ENCODE assay signal across 8 mouse cellular contexts in genomic region chr3:88553525-88553879, GRCm38 (mm10). TPM values are rescaled to one million over a fixed set of nuclear protein-coding genes. Genes with fewer than 3 reads are reported as not detected.
DNase-seq lines count a peak whose midpoint lies in the region; ATAC-seq and TF ChIP-seq lines count a peak whose summit lies in the region.

Gene Ubqln4, plus strand, starts transcription at chr3:88553758.

- peak; percentile 84 for DNase-seq in 3T3-L1 (ENCODE audit: low read depth, low spot score)
- DNase-seq in adrenal gland, postnatal 25 days = peak; percentile 94
- DNase-seq in heart, embryonic 10.5 days (ENCODE audit: low spot score) = peak; percentile 94
- DNase-seq in liver = peak; percentile 93
- DNase-seq in monocyte, adult 2 months (ENCODE audit: low read depth in 1 of 2, low spot score in 2 of 2) = peak; percentile 47 to 85
- DNase-seq in spleen, postnatal 14 days (ENCODE audit: low spot score in 2 of 2) = peak; percentile 82 to 88

- no peaks in the 10 kb centered on the region for H3K9me3 ChIP-seq in heart, embryonic 10.5 days
- H3K9me3 ChIP-seq in kidney, embryonic 15.5 days (replicated peaks) = no peaks in the 10 kb centered on the region

- H3K9ac ChIP-seq in kidney, embryonic 15.5 days = peak within 1 kb of the TSS; percentile 93

- no peaks in the 10 kb centered on the region for H3K4me1 ChIP-seq in embryonic fibroblast, embryonic 13.5 days (ENCODE audit: control insufficient read depth, insufficient read depth, low read length)
- peaks cover 37% of the 10 kb centered on the region for H3K4me1 ChIP-seq in heart, embryonic 10.5 days
- H3K4me1 ChIP-seq in kidney, embryonic 15.5 days = peaks cover 36% of the 10 kb centered on the region

- H3K27ac ChIP-seq in embryonic fibroblast, embryonic 13.5 days (ENCODE audit: insufficient read depth, low read length) = peak within 1 kb of the TSS; percentile 97
- H3K27ac ChIP-seq in heart, embryonic 10.5 days = peak within 1 kb of the TSS; percentile 98
- H3K27ac ChIP-seq in kidney, embryonic 15.5 days = peak within 1 kb of the TSS; percentile 99

- TF ChIP-seq POLR2A in embryonic fibroblast, embryonic 13.5 days (IDR thresholded peaks at IDR 0.05; ENCODE audit: low read depth, low read length) = peak; percentile 69

- H3K4me3 ChIP-seq in embryonic fibroblast, embryonic 13.5 days (ENCODE audit: insufficient read depth, low read length) = peak within 1 kb of the TSS; percentile 85
- peak within 1 kb of the TSS; percentile 94 for H3K4me3 ChIP-seq in heart, embryonic 10.5 days
- H3K4me3 ChIP-seq in kidney, embryonic 15.5 days (replicated peaks) = peak within 1 kb of the TSS; percentile 94

- H3K36me3 ChIP-seq in heart, embryonic 10.5 days = peaks cover 46% of the 10 kb centered on the region
- H3K36me3 ChIP-seq in kidney, embryonic 15.5 days = peaks cover 36% of the 10 kb centered on the region

- peak within 1 kb of the TSS; percentile 84 for H3K4me2 ChIP-seq in kidney, embryonic 15.5 days

- WGBS in heart, embryonic 10.5 days = under 1% methylated on average over 35 of the region's 37 CpGs
- under 1% methylated on average over 36 of the region's 37 CpGs for WGBS in kidney, embryonic 15.5 days

- peak; percentile 48 for TF ChIP-seq CTCF in embryonic fibroblast, embryonic 13.5 days (IDR thresholded peaks at IDR 0.05; ENCODE audit: borderline replicate concordance, insufficient read depth, low read length)

- ATAC-seq in kidney, embryonic 15.5 days (replicated peaks; ENCODE audit: low FRiP score) = peak; percentile 91

- no peaks in the 10 kb centered on the region for H3K27me3 ChIP-seq in heart, embryonic 10.5 days (ENCODE audit: insufficient read depth, poor library complexity, severe bottlenecking)
- no peaks in the 10 kb centered on the region for H3K27me3 ChIP-seq in kidney, embryonic 15.5 days

RNA-seq across cellular contexts. Expression of gene Ubqln4, which starts in this region (rescaled TPM):
- 74.3 and 87.0 TPM in 2 replicates for total RNA-seq in adrenal gland, postnatal 25 days (2021)
- 38.5 and 50.4 TPM in 2 replicates for polyA plus RNA-seq in embryonic fibroblast, embryonic 13.5 days (2011; ENCODE audit: insufficient read length, low read depth, missing spikeins)
- polyA plus RNA-seq in heart, embryonic 10.5 days (2016; fragmentation: Nextera tagmentation; extraction: Ambion mirVana) = 49.5 and 62.2 TPM in 2 replicates
- polyA plus RNA-seq in kidney, embryonic 15.5 days (2015; fragmentation: Nextera tagmentation; extraction: Ambion mirVana) = 54.0 and 57.9 TPM in 2 replicates

Comparison
In these comparisons a context has a peak if more than half of its experiments do, and no peak if none do; other contexts are left out.
1. Peak in every context shown above with its lines: DNase-seq, ATAC-seq, H3K4me3 ChIP-seq and H3K27ac ChIP-seq.